In genomic region chr16:35489793-35490192, GRCm38 (mm10) we compare ENCODE assay signal across 8 mouse cellular contexts. TPM values are rescaled to one million over a fixed set of nuclear protein-coding genes. Genes with fewer than 3 reads are reported as not detected.
DNase-seq lines count a peak whose midpoint lies in the region; ATAC-seq lines count a peak whose summit lies in the region.

No protein-coding gene starts in this region.

- H3K27me3 ChIP-seq in kidney, embryonic 14.5 days (ENCODE audit: control insufficient read depth, insufficient read depth, low read length), result no peaks in the 10 kb centered on the region
- no peaks in the 10 kb centered on the region for H3K27me3 ChIP-seq in embryonic facial prominence, embryonic 14.5 days (replicated peaks; ENCODE audit: control insufficient read depth, insufficient read depth, low read length)
- no peaks in the 10 kb centered on the region for H3K27me3 ChIP-seq in limb, embryonic 11.5 days (ENCODE audit: control insufficient read depth, insufficient read depth, low read length)

- 0 out of 2 replicates have a peak, but pooled peaks have one; percentile 2 for ATAC-seq in kidney, embryonic 14.5 days (ENCODE audit: low FRiP score, low TSS enrichment)
- no peak for ATAC-seq in embryonic facial prominence, embryonic 14.5 days (ENCODE audit: low read depth)
- ATAC-seq in limb, embryonic 11.5 days (ENCODE audit: insufficient number of reproducible peaks, low FRiP score, low TSS enrichment, low read depth), result no peak

- no peak overlapping the region for H3K27ac ChIP-seq in kidney, embryonic 14.5 days (ENCODE audit: low read depth, low read length)
- H3K27ac ChIP-seq in embryonic facial prominence, embryonic 14.5 days (replicated peaks; ENCODE audit: low read depth, low read length), result no peak overlapping the region
- H3K27ac ChIP-seq in limb, embryonic 11.5 days (replicated peaks; ENCODE audit: low read depth, low read length), result no peak overlapping the region

- peaks cover 5% of the 10 kb centered on the region for H3K4me1 ChIP-seq in kidney, embryonic 14.5 days (ENCODE audit: control insufficient read depth, insufficient read depth, low read length)
- peaks cover 13% of the 10 kb centered on the region for H3K4me1 ChIP-seq in embryonic facial prominence, embryonic 14.5 days (ENCODE audit: control insufficient read depth, insufficient read depth, low read length)
- peaks cover 16% of the 10 kb centered on the region for H3K4me1 ChIP-seq in limb, embryonic 11.5 days (ENCODE audit: control insufficient read depth, insufficient read depth, low read length)

- H3K9ac ChIP-seq in kidney, embryonic 14.5 days (ENCODE audit: low read depth, low read length), result peak overlapping the region; percentile 68
- peak overlapping the region; percentile 69 for H3K9ac ChIP-seq in embryonic facial prominence, embryonic 14.5 days (ENCODE audit: low read depth, low read length)
- H3K9ac ChIP-seq in limb, embryonic 11.5 days (ENCODE audit: low read length), result peak overlapping the region; percentile 73; the same call in 1 of the 2 replicates

- H3K36me3 ChIP-seq in kidney, embryonic 14.5 days (ENCODE audit: control insufficient read depth, insufficient read depth, low read length), result no peaks in the 10 kb centered on the region
- H3K36me3 ChIP-seq in embryonic facial prominence, embryonic 14.5 days (ENCODE audit: control insufficient read depth, insufficient read depth, low read length), result no peaks in the 10 kb centered on the region
- no peaks in the 10 kb centered on the region for H3K36me3 ChIP-seq in limb, embryonic 11.5 days (ENCODE audit: control insufficient read depth, insufficient read depth, low read length)

- H3K4me2 ChIP-seq in kidney, embryonic 14.5 days (replicated peaks; ENCODE audit: low read depth, low read length), result peak overlapping the region; percentile 90
- H3K4me2 ChIP-seq in embryonic facial prominence, embryonic 14.5 days (ENCODE audit: low read depth, low read length), result peak overlapping the region; percentile 84
- H3K4me2 ChIP-seq in limb, embryonic 11.5 days (ENCODE audit: low read depth, severe bottlenecking), result peak overlapping the region; percentile 96

- WGBS in kidney, embryonic 14.5 days, result 7% methylated on average over 10 of the region's 10 CpGs
- WGBS in embryonic facial prominence, embryonic 14.5 days, result 9% methylated on average over 10 of the region's 10 CpGs
- 10% methylated on average over 10 of the region's 10 CpGs for WGBS in limb, embryonic 11.5 days

- DNase-seq in kidney, postnatal 14 days, result no peak
- DNase-seq in embryonic facial prominence, embryonic 14.5 days (ENCODE audit: low spot score), result no peak
- DNase-seq in limb, embryonic 11.5 days (ENCODE audit: low spot score), result no peak
- peak; percentile 33 for DNase-seq in neural tube, embryonic 10.5 days (ENCODE audit: extremely low spot score, low spot score)
- no peak for DNase-seq in right cerebral cortex, postnatal 36 days (ENCODE audit: low spot score in 2 of 2)
- DNase-seq in gastrocnemius, postnatal 4 days (ENCODE audit: low spot score in 2 of 2), result no peak
- no peak for DNase-seq in retina, embryonic 14.5 days (ENCODE audit: low spot score)

- H3K4me3 ChIP-seq in kidney, embryonic 14.5 days (ENCODE audit: low read length), result peak overlapping the region; percentile 78
- peak overlapping the region; percentile 66 for H3K4me3 ChIP-seq in embryonic facial prominence, embryonic 14.5 days (ENCODE audit: low read depth, low read length)
- H3K4me3 ChIP-seq in limb, embryonic 11.5 days (ENCODE audit: low read depth, low read length), result peak overlapping the region; percentile 72

- no peaks in the 10 kb centered on the region for H3K9me3 ChIP-seq in kidney, embryonic 14.5 days (ENCODE audit: control insufficient read depth, low read length)
- H3K9me3 ChIP-seq in embryonic facial prominence, embryonic 14.5 days (ENCODE audit: control insufficient read depth, low read length), result no peaks in the 10 kb centered on the region
- H3K9me3 ChIP-seq in limb, embryonic 11.5 days (ENCODE audit: control insufficient read depth, low read length), result no peaks in the 10 kb centered on the region

RNA-seq across cellular contexts. Expression of gene Pdia5, which starts 0.9 kb away (rescaled TPM):
- polyA plus RNA-seq in kidney, embryonic 14.5 days (2014; fragmentation: Nextera tagmentation; extraction: Ambion mirVana), result 20.8 and 29.5 TPM in 2 replicates
- 26.1 and 27.7 TPM in 2 replicates for polyA plus RNA-seq in embryonic facial prominence, embryonic 14.5 days (2014; fragmentation: Nextera tagmentation; extraction: Ambion mirVana)
- polyA plus RNA-seq in limb, embryonic 11.5 days (2014; fragmentation: Nextera tagmentation; extraction: Ambion mirVana), result 10.9 and 11.3 TPM in 2 replicates
- 10 to 100 TPM; 16.9 to 19.6 TPM for total RNA-seq in gastrocnemius, postnatal 4 days (2021)

RNA-seq across cellular contexts. Expression of gene Sema5b, which starts 51.2 kb away (rescaled TPM):
- polyA plus RNA-seq in kidney, embryonic 14.5 days (2014; fragmentation: Nextera tagmentation; extraction: Ambion mirVana), result 4.9 and 8.4 TPM in 2 replicates
- 5.5 and 8.0 TPM in 2 replicates for polyA plus RNA-seq in embryonic facial prominence, embryonic 14.5 days (2014; fragmentation: Nextera tagmentation; extraction: Ambion mirVana)
- 2.2 and 2.6 TPM in 2 replicates for polyA plus RNA-seq in limb, embryonic 11.5 days (2014; fragmentation: Nextera tagmentation; extraction: Ambion mirVana)
- total RNA-seq in gastrocnemius, postnatal 4 days (2021), result 1 to 10 TPM; 6.8 to 7.2 TPM
